Mouse (Mus musculus): ENCODE measurements around the gene Eml1.

- TF ChIP-seq CTCF (conservative IDR thresholded peaks at IDR 0.05; ENCODE audit: low read length) = no peak
- TF ChIP-seq NANOG (IDR thresholded peaks at IDR 0.05; ENCODE audit: borderline replicate concordance, low read length) = no peak
- TF ChIP-seq POU5F1 (IDR thresholded peaks at IDR 0.05; ENCODE audit: borderline replicate concordance, low read length) = no peak
Observed at GRCm38 (mm10) chr12:108372241-108372640, 1.5 kb downstream of the Eml1 start.
